Mouse (Mus musculus): ENCODE data around the gene Tusc2.

GRCm38 (mm10) chr9:107572327-107572662, 9.2 kb downstream of the Tusc2 start:
- TF ChIP-seq CTCF (IDR thresholded peaks at IDR 0.05; ENCODE audit: low read depth) (no peak), EP300 (IDR thresholded peaks at IDR 0.05; ENCODE audit: low read depth) (no peak)

Measured in liver, postnatal 0 days (tissue).